Mouse (Mus musculus): ENCODE measurements around the gene Rhbdd1. TPM values are rescaled to one million over a fixed set of nuclear protein-coding genes. Genes with fewer than 3 reads are reported as not detected.

The Rhbdd1 gene
- polyA plus RNA-seq, 1 experiment from 2014 or later = 12.1 TPM

- H3K4me1 ChIP-seq (ENCODE audit: control insufficient read depth, insufficient read depth, low read length) = peaks cover 39% of the 10 kb centered on the region
- H3K36me3 ChIP-seq (ENCODE audit: control insufficient read depth, insufficient read depth, low read length) = no peaks in the 10 kb centered on the region
- ATAC-seq (ENCODE audit: insufficient read depth, low FRiP score) = no peak
- H3K4me3 ChIP-seq (replicated peaks; ENCODE audit: low read length) = peak overlapping the region; percentile 75
- peak overlapping the region; percentile 87 for H3K9ac ChIP-seq (ENCODE audit: low read length)
- no peaks in the 10 kb centered on the region for H3K9me3 ChIP-seq (replicated peaks; ENCODE audit: control insufficient read depth, low read length)
- peak overlapping the region; percentile 97 for H3K27ac ChIP-seq (ENCODE audit: low read length)
- H3K4me2 ChIP-seq (ENCODE audit: low read depth, low read length) = peak overlapping the region; percentile 81
- WGBS = under 1% methylated on average over 45 of the region's 45 CpGs
- H3K27me3 ChIP-seq (ENCODE audit: control insufficient read depth, insufficient read depth, low read length) = no peaks in the 10 kb centered on the region
Measured at GRCm38 (mm10) chr1:82289990-82290681, 26.1 kb upstream of the Rhbdd1 start.

- ATAC-seq (ENCODE audit: insufficient read depth, low FRiP score) = peak; percentile 66
- peak overlapping the region; percentile 87 for H3K9ac ChIP-seq (ENCODE audit: low read length)
- WGBS = 0% methylated on average over 31 of the region's 31 CpGs
- peak overlapping the region; percentile 75 for H3K4me3 ChIP-seq (replicated peaks; ENCODE audit: low read length)
- no peaks in the 10 kb centered on the region for H3K27me3 ChIP-seq (ENCODE audit: control insufficient read depth, insufficient read depth, low read length)
- peak overlapping the region; percentile 81 for H3K4me2 ChIP-seq (ENCODE audit: low read depth, low read length)
- no peaks in the 10 kb centered on the region for H3K36me3 ChIP-seq (ENCODE audit: control insufficient read depth, insufficient read depth, low read length)
- no peaks in the 10 kb centered on the region for H3K9me3 ChIP-seq (replicated peaks; ENCODE audit: control insufficient read depth, low read length)
- H3K4me1 ChIP-seq (ENCODE audit: control insufficient read depth, insufficient read depth, low read length) = peaks cover 39% of the 10 kb centered on the region
- H3K27ac ChIP-seq (ENCODE audit: low read length) = peak overlapping the region; percentile 97
Measured at GRCm38 (mm10) chr1:82290723-82291150, 25.5 kb upstream of the Rhbdd1 start.

DNA sequence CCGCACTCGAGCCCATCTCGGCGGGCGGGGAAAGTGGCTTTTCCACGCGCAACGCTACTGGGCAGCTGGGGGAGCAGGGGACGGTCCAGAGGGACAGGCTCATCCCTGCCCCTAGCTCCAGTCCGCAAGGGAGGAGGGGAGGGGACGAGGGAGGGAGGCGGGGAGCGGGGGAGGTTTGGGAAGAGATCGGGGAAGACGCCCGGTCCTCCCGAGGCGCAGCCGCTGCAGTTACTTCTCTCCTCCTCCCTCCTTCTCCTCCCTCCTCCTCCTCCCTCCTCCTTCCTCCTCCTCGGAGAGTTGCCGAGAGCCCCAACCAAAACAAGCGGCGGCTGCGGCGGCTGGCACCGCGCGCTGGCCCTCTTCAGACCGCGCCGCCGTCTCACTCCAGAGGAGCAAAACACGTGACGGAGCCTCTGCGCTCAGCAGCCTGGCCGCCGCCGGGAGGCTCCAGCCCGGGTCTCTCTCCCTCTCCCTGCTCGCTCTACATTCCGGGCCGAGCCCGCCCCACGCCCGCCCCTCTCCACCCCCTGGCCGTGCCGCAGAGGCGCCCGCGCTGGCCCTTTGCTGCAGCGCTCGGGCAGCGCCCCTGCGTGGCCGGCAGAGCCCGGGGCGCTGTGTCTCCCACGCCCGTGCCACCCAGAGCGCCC lies 25.0 kb upstream of the Rhbdd1 start, which contains the start of gene Irs1:
Irs1 (minus strand) TSS at position 266 of the 647 bp plus-strand sequence.
- peak; percentile 90 for ATAC-seq (ENCODE audit: insufficient read depth, low FRiP score)
- Histone ChIP-seq H3K4me1 (ENCODE audit: control insufficient read depth, insufficient read depth, low read length) (peaks cover 39% of the 10 kb centered on the region), H3K36me3 (ENCODE audit: control insufficient read depth, insufficient read depth, low read length) (no peaks in the 10 kb centered on the region), H3K4me3 (replicated peaks; ENCODE audit: low read length) (peak within 1 kb of the TSS; percentile 75), H3K9me3 (replicated peaks; ENCODE audit: control insufficient read depth, low read length) (no peaks in the 10 kb centered on the region), H3K27me3 (ENCODE audit: control insufficient read depth, insufficient read depth, low read length) (no peaks in the 10 kb centered on the region), H3K4me2 (ENCODE audit: low read depth, low read length) (peak within 1 kb of the TSS; percentile 81), H3K9ac (ENCODE audit: low read length) (peak within 1 kb of the TSS; percentile 87), H3K27ac (ENCODE audit: low read length) (peak within 1 kb of the TSS; percentile 97)
- WGBS = under 1% methylated on average over 47 of the region's 60 CpGs

GRCm38 (mm10) chr1:82291930-82292712 lies 24.1 kb upstream of the Rhbdd1 start:
- peaks cover 31% of the 10 kb centered on the region for H3K4me1 ChIP-seq (ENCODE audit: control insufficient read depth, insufficient read depth, low read length)
- no peaks in the 10 kb centered on the region for H3K9me3 ChIP-seq (replicated peaks; ENCODE audit: control insufficient read depth, low read length)
- H3K9ac ChIP-seq (ENCODE audit: low read length) = peak overlapping the region; percentile 87
- H3K4me2 ChIP-seq (ENCODE audit: low read depth, low read length) = peak overlapping the region; percentile 81
- WGBS = under 1% methylated on average over 23 of the region's 23 CpGs
- no peaks in the 10 kb centered on the region for H3K36me3 ChIP-seq (ENCODE audit: control insufficient read depth, insufficient read depth, low read length)
- H3K4me3 ChIP-seq (replicated peaks; ENCODE audit: low read length) = peak overlapping the region; percentile 75
- ATAC-seq (ENCODE audit: insufficient read depth, low FRiP score) = no peak
- peak overlapping the region; percentile 97 for H3K27ac ChIP-seq (ENCODE audit: low read length)
- no peaks in the 10 kb centered on the region for H3K27me3 ChIP-seq (ENCODE audit: control insufficient read depth, insufficient read depth, low read length)

DNA sequence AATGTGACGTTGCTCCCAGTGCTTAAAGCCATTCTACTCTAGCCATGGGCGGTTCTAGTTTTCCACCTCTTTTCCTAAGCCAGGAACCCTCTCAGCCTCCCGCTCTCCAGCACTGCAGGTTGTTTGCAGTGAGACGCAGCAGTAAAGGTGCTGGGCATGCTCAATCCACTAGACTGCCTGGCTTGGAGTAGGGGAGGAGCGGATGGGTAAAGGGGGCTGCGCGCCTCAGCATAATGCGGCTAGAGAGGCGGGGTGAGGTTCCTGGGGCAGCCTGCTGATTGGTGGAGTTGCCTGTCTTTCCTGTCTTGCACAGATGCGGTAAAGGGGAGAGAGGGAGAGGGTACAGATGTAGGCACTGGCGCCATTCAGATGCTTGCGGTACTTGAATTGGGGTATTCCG lies 23.5 kb upstream of the Rhbdd1 start:
- H3K9ac ChIP-seq (ENCODE audit: low read length) = peak overlapping the region; percentile 49; the same call in 1 of the 2 replicates
- no peaks in the 10 kb centered on the region for H3K9me3 ChIP-seq (replicated peaks; ENCODE audit: control insufficient read depth, low read length)
- no peaks in the 10 kb centered on the region for H3K27me3 ChIP-seq (ENCODE audit: control insufficient read depth, insufficient read depth, low read length)
- H3K27ac ChIP-seq (ENCODE audit: low read length) = no peak overlapping the region
- no peaks in the 10 kb centered on the region for H3K36me3 ChIP-seq (ENCODE audit: control insufficient read depth, insufficient read depth, low read length)
- 2% methylated on average over 13 of the region's 13 CpGs for WGBS
- peak overlapping the region; percentile 75 for H3K4me3 ChIP-seq (replicated peaks; ENCODE audit: low read length)
- peak overlapping the region; percentile 81 for H3K4me2 ChIP-seq (ENCODE audit: low read depth, low read length)
- ATAC-seq (ENCODE audit: insufficient read depth, low FRiP score) = 0 out of 2 replicates have a peak, but pooled peaks have one; percentile 19
- H3K4me1 ChIP-seq (ENCODE audit: control insufficient read depth, insufficient read depth, low read length) = peaks cover 25% of the 10 kb centered on the region

DNA sequence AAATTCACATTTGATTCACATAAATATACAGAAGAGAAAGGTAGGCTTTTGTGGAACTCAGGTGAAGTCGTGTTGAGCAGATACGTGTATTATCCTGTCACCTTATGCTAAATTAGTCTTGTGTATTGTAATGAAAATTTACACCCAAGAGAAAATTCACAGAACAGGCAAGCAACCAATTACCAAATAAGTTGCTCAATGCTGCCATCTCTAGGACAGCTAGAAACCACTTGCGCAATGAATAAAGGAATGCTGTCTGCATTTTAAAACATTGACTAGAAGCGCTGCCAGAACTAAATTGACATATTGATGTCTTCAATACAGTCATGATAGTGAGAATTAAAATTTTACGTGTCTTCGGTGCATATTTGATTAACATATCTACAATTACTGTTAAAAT lies 22.1 kb upstream of the Rhbdd1 start:
- H3K4me3 ChIP-seq (replicated peaks; ENCODE audit: low read length) = no peak overlapping the region
- H3K4me2 ChIP-seq (ENCODE audit: low read depth, low read length) = no peak overlapping the region
- H3K4me1 ChIP-seq (ENCODE audit: control insufficient read depth, insufficient read depth, low read length) = peaks cover 12% of the 10 kb centered on the region
- H3K27ac ChIP-seq (ENCODE audit: low read length) = no peak overlapping the region
- ATAC-seq (ENCODE audit: insufficient read depth, low FRiP score) = no peak
- no peak overlapping the region for H3K9ac ChIP-seq (ENCODE audit: low read length)
- 12% methylated on average over 6 of the region's 6 CpGs for WGBS
- no peaks in the 10 kb centered on the region for H3K27me3 ChIP-seq (ENCODE audit: control insufficient read depth, insufficient read depth, low read length)
- no peaks in the 10 kb centered on the region for H3K36me3 ChIP-seq (ENCODE audit: control insufficient read depth, insufficient read depth, low read length)
- no peaks in the 10 kb centered on the region for H3K9me3 ChIP-seq (replicated peaks; ENCODE audit: control insufficient read depth, low read length)

DNA sequence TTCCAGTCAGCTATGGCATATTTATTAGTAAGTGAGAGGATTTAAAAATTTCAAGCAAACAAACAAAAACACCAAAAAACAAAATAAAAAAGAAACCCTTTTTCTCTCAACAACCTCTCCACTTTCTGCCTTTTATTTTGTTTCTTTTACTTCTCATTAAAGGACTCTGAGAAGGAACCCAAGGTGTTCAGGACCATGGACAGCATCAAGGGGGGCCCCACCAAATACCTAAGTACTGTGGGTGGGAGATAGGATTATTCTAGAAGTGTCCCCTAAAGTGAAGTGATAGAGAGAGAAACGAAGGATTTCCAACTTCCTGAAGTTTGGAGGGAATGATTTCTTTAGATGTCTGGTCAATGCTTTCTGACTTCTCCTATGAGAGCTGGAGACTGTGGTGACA lies 17.7 kb upstream of the Rhbdd1 start:
- Histone ChIP-seq H3K9me3 (replicated peaks; ENCODE audit: control insufficient read depth, low read length) (no peaks in the 10 kb centered on the region), H3K36me3 (ENCODE audit: control insufficient read depth, insufficient read depth, low read length) (no peaks in the 10 kb centered on the region), H3K9ac (ENCODE audit: low read length) (no peak overlapping the region), H3K4me1 (ENCODE audit: control insufficient read depth, insufficient read depth, low read length) (no peaks in the 10 kb centered on the region), H3K27me3 (ENCODE audit: control insufficient read depth, insufficient read depth, low read length) (no peaks in the 10 kb centered on the region), H3K4me3 (replicated peaks; ENCODE audit: low read length) (no peak overlapping the region), H3K4me2 (ENCODE audit: low read depth, low read length) (no peak overlapping the region), H3K27ac (ENCODE audit: low read length) (no peak overlapping the region)
- 37% methylated on average over 1 of the region's 1 CpGs for WGBS
- no peak for ATAC-seq (ENCODE audit: insufficient read depth, low FRiP score)

DNA sequence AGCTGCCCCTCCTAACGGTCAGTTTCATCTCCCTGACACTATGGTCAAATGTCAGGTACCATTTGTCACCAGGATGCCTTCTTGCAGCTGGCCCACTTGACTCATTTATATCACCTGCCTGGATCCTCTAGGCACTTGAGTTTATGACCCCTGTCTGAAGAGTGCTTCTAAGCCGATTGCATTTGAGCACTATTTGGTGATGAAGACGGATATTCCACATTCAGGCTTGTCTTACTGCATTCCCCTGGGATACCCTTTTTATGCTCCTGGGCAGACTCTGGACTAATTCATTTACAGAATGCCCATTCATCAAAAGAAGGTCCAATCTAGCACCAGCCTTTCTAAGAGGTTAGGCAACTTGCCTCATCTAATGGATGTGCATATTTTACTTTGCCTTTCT lies 11.8 kb upstream of the Rhbdd1 start:
- H3K36me3 ChIP-seq (ENCODE audit: control insufficient read depth, insufficient read depth, low read length) = no peaks in the 10 kb centered on the region
- no peaks in the 10 kb centered on the region for H3K9me3 ChIP-seq (replicated peaks; ENCODE audit: control insufficient read depth, low read length)
- no peak overlapping the region for H3K9ac ChIP-seq (ENCODE audit: low read length)
- 36% methylated on average over 3 of the region's 3 CpGs for WGBS
- ATAC-seq (ENCODE audit: insufficient read depth, low FRiP score) = no peak
- no peak overlapping the region for H3K4me2 ChIP-seq (ENCODE audit: low read depth, low read length)
- H3K27ac ChIP-seq (ENCODE audit: low read length) = no peak overlapping the region
- no peaks in the 10 kb centered on the region for H3K4me1 ChIP-seq (ENCODE audit: control insufficient read depth, insufficient read depth, low read length)
- no peak overlapping the region for H3K4me3 ChIP-seq (replicated peaks; ENCODE audit: low read length)
- H3K27me3 ChIP-seq (ENCODE audit: control insufficient read depth, insufficient read depth, low read length) = no peaks in the 10 kb centered on the region

DNA sequence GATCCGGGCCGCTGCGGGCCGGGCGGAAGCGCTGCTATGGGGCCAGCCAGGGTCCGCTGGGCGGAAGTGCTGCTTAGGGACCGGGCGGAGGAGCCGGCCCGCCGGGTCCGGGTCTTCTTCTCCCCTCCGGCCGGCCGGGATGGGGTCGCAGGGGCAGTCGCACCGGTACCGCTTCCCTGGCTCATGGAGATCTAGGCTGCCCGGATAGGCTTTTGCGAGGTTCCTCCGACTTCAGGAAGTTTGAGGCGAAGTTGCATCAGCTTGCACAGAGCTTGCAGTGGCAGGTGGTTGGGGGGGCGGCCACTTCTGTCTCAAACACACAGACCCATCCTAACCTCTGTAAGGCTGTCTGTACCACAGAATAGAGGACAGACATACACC lies 484 bp downstream of the Rhbdd1 start:
- 0 out of 2 replicates have a peak, but pooled peaks cover 3% of the 10 kb centered on the region for H3K4me1 ChIP-seq (ENCODE audit: control insufficient read depth, insufficient read depth, low read length)
- under 1% methylated on average over 19 of the region's 26 CpGs for WGBS
- no peaks in the 10 kb centered on the region for H3K9me3 ChIP-seq (replicated peaks; ENCODE audit: control insufficient read depth, low read length)
- peak; percentile 81 for ATAC-seq (ENCODE audit: insufficient read depth, low FRiP score)
- no peaks in the 10 kb centered on the region for H3K27me3 ChIP-seq (ENCODE audit: control insufficient read depth, insufficient read depth, low read length)
- H3K4me3 ChIP-seq (replicated peaks; ENCODE audit: low read length) = peak overlapping the region; percentile 96
- peak overlapping the region; percentile 98 for H3K9ac ChIP-seq (ENCODE audit: low read length)
- H3K4me2 ChIP-seq (ENCODE audit: low read depth, low read length) = peak overlapping the region; percentile 56
- H3K27ac ChIP-seq (ENCODE audit: low read length) = peak overlapping the region; percentile 98
- no peaks in the 10 kb centered on the region for H3K36me3 ChIP-seq (ENCODE audit: control insufficient read depth, insufficient read depth, low read length)

All from stomach, embryonic 16.5 days (tissue).